Mouse (Mus musculus): ENCODE data around the gene Cd40.

The Cd40 gene

DNA sequence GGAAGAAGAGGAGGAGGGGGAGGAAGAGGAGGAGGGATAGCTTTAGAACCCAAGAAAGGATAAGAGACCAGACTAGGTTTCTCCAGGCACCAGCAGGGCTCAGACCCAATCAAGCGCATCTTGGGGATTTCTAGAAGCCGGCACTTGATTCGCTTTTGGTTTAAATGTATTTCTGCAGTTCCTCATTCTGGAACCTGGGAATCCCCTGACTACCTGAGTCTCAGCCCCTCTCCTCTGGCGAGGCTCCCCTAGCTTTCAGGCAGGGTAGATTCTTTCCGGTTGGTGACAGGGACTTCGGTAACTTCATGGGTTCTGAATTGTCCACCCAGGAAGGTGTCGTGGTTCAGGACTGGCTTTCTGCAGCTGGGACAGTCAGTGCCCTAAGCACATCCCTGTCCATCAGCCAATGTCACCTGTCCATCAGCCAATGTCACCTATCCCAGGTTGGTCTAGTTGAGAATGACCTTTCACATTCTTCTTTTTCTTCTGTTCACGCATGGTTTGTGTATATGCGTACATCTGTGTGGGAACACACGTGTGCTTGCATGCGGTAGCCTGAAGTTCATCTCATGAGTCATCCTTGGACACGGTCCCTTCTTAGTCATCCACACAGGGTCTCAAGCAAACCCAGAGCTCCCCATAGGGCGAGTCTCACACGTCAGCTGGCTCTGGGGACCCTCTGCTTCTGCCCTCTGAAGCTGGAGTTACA lies 1.1 kb downstream of the Cd40 start:
- no peak for DNase-seq (ENCODE audit: low spot score)

DNA sequence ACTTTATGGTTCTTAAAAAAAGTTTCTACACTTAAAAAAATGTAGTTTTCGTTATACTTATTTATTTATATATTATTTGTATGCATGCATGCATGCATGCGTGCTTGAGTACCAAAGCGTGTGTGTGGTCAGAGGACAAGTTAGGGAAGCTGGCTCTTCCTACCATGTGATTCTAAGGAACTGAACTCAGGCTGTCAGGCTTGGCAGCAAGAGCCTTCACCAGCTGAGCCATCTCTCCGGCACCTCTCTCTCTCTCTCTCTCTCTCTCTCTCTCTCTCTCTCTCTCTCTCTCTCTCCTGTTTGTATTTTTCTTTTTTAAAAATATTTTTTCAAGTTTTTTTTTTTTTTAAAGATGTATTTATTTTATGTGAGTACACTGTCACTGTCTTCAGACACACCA lies 4.5 kb downstream of the Cd40 start:
- DNase-seq (ENCODE audit: low spot score): no peak

DNA sequence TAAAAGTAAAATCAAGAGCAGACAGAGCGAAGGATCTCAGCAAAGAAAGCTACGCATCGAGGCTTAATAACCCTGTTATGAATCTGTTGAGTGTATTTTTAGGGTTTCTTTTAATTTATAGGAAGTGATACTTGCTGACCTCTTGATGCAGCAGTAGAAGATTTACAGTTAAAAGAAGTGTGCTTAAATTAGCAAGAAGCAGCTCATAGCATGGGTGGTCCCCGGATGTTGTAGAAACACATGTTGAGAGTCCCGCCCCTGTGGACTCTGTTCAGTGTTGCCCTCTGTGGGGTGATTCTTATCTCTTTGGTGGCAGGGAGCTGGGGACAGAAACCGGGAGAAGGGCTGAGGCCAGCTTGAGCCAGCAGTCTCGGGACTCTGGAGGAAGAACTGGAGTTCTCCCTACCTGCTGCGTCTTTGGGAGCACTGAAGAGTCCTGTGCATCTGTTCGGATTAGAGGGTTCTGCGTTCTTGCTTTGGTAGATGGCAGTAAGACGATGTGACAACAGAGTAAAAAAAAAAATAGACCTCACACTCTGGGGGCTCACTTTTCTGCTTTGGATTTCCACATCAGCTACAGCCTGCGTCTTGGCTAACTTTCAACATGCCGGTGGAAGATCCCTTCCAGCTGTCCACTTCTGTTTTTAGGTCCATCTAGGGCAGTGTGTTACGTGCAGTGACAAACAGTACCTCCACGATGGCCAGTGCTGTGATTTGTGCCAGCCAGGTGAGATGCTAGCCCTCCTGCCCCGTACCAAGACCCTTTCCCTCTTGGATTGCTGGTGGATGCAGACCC lies 6.4 kb downstream of the Cd40 start:
- no peak for DNase-seq (ENCODE audit: low spot score)

DNA sequence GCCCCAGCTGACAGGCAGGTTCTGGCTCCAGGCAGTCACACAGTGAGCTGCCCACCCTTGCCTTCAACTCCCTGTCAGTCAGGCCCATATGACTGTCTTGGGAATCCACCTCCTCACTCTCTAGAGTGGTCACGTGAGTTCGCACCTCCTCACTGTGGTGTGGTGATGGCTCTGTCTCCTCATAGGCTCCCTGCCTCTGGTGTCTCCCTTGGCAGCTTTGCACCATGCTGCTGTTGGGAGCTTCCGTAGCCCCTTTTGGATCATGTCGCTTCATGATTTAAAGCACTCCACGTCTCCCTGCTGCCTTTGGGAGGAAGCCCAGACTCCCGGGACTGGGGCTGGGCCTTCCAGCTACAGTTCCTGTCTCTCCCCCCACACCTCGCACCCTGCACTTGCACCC lies 9.1 kb downstream of the Cd40 start:
- no peak for DNase-seq (ENCODE audit: low spot score)

DNA sequence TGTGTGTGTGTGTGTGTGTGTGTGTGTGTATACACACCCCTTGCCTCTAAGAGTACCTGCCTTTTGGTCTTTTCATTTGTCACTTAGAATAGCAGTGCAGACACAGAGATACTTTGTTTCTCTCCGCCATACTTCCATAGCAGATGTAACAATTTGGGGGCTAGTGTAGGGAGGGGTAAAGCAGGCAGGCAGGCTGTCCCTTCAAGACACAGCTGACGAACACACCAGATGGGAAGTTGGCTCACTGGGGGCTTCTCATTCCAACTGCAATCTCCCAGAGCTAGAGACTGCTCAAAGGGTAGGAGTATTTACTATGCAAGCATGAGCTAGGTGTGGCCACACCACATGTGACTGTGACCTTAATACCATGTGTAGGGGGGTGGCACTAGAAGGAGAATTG lies 13.4 kb downstream of the Cd40 start:
- DNase-seq (ENCODE audit: low spot score): no peak

DNA sequence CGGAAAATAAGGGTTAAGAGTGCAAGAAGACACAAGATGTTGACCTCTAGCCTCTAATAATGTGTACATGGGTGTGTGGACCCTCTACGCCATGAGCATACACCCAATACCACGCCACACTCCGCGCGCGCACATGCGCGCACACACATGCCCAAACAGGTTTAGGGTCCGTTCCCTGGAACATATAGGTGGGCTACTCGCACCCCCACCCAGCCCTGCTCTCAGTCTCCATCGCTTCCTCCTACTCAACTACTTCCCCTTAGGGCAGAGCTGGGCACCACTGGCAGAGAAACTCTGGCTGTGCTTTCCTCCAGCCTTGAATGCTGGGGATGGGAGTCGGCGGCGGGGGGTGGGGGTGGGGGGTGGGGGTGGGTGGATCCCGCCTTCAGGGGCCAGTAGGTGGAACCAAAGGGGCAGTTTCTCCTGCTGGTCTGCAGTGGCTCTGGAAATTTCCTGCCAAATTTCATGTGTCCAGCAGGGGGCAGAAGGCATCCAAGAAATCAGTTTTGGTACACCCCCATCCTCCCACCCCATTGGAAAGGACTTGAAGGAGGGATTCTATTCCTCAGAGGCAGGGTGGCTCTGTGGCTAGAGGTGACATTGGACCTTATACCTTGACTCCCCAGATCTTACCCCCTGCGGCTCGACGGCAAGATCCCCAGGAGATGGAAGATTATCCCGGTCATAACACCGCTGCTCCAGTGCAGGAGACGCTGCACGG lies 14.8 kb downstream of the Cd40 start:
- DNase-seq (ENCODE audit: low spot score): no peak

DNA sequence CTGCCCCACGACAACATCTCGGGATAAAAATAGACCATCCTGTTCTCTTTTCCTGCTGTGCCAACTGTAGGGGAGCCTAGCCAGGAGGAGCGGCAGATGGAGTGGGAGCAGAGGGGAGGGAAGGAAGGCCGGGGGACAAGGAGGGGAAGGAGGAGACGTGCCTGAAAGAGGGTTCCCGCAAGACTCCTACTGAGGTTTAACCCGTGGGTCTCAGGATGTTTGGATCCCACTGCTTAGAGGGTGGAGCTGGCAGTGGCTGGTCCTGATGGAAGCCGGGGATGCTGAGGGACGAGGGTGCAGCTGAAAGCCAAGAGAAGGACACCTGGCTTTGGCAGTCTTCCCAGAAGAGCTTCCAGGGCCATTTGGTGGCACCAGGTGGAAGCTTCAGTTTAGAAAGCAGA lies 18.0 kb downstream of the Cd40 start:
- no peak for DNase-seq (ENCODE audit: low spot score)

DNA sequence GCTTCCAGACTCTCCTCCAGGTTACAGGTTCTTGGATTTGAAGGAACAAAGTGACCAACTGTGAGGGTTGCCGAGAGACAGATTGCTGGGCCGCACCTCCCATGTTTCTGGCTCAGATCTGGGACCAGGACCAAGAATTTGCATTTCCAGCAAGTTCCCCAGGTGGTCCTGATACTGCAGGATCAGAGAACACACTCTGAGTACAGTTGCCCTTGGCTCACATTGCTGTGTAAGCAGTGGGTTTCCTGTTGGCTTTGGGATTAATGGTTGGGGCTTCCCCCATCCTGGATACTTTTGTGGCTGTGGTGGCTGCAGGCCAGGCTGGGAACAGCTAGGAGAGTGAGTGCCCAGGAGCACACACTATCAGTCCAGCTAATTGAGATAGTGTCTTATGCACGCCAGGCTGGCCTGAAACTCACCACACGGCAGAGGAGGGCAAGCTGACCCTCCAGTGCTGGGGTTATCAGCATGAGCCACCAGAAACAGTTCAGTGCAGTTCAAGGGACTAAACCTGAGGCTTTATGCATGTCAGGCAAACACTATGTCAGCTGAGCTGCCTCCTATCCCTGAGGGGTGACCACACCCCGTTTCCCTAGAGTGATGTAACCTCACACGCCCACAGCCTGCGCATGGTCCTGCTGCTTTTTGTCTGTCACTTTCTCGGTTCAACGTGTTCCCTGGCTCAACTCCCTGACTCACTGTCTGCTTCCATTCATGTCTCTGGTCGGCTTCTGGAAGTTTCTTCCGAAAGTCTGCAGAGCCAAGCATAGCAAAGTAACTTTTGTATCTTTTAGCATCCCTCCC lies 18.9 kb downstream of the Cd40 start:
- DNase-seq (ENCODE audit: low spot score): no peak

DNA sequence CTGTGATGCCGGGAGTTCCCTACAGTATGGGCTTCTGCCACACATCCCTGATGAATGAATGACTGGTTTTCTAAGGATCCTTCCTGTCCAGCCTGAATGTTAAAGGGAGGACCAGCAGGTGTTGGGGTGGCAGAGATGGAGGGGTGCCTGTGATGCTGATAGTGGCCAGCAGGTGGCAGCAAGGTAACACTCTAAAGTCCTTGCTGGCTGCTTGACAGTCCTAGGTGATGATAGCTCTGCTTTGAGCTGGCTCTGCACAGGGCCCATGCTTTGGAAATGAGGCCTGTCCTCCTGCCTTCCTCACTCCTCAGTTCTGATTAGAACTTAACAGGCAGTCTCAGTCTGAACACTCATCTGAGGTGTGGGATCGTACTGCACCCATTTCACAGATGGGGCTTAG lies 19.5 kb downstream of the Cd40 start:
- DNase-seq (ENCODE audit: low spot score): peak; percentile 30

DNA sequence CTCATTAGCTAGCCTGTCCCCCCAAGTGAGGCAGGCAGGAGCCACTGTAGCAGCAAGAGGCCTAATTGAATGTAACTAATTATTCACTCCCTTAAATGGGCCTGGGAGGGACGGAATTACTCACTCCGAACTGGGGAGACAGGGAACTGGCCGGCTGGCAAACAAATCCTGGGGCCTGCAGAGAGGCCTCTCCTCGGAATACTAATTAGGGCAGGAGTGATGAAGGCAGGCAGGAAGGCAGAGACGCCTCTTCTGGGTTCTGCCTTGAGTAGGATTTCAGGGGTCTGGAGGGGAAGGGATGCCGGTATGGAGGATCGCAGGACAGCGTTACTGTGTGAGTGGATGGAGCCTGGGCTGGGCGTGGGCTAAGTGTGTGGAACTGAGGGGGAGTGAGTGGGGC lies 21.6 kb downstream of the Cd40 start:
- no peak for DNase-seq (ENCODE audit: low spot score)

DNA sequence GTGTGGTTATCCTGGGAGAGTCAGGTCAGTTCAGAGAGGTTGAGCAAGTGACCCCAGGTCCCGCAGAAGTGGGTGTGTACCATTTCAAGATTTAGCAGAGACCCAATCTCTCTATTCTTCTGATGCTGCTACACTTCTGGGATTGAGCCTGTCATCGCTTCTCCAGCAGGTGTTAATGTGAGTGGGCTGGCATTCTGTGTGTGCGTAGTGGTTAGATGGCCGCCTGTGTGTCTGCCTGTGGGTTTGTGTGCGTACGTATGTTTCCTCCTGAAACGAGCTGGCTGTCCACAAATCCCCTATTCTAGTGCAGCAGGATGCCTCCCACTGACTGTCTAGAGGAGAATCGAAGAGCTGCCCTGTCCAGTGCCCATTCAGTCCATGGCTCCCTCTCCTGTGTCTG lies 22.6 kb downstream of the Cd40 start:
- DNase-seq (ENCODE audit: low spot score): no peak

DNA sequence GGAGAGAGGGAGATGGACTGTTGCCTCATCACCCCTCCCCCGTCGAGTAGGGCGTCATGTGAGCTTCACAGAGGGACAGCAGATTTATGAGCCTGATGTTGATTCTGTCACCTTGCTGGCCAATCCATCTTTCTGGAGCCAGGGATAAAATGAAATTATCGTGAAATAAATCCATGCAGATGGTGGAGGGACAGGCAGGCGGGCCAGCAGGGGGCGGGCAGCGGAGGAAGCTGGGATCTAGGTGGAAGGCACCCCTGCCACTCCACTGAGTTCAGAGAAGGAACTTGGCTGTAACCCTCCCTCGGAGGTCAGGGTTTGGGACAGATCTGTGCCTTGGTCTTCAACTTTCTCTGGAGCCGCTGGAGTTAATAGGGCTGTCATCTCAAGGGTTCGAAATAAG lies 23.2 kb downstream of the Cd40 start:
- no peak for DNase-seq (ENCODE audit: low spot score)

DNA sequence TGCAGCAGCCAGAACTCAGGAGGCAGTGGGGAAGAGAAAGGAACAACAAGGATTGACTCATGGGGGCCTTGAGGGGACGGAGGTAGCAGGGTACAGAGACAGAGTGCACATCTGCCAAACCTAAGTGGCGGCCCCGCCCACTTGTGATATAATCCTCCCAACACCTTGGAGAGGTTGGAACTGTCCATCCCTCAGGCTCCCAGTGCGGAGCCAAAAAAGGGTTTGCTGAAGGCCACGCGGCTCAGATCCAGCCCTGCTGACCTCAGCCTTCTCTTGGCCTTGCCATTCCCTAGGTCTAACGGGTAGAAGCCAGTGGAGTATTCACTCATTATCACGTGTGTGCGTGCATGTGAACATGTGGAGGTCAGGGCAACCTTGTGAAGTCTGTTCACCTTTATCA lies 25.2 kb downstream of the Cd40 start:
- DNase-seq (ENCODE audit: low spot score): no peak

DNA sequence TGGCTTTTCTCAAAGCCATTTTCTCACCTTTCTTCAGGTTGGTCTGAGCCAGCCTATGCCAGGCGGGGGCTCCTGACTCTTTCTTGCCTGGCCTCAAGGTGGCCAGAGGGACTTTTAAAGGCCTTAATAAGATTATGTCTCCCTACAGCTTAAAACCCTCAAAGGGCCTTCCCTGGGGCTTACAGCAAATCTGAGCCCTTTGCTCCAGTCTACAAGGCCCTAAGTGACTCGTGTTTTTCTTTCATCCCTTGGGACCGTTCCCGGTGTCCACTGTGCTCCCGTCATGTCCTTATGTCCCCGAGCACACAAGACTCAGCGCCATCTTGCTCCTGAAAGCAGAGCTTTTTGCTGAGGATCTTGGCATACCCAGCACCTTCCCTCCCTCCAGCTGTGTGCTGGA lies 25.8 kb downstream of the Cd40 start:
- DNase-seq (ENCODE audit: low spot score): no peak

DNA sequence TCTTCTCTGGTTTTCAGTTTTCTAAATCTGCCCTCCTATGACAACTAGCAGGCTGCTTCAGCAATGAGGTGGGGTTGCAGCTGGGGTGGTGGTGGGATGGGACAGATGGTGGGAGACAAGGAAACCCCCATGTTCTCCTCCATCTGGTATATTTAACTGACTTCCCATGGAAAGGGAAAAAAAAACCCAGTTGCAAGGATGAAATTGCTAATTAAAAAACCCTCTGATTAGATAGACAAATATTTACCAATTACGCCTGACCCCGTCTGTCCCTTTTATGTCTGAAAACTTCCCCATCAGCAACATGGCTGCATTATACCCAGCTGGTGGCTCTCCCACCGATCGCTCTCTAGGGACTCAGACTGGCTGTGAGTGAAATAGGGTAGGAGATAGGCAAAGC lies 31.2 kb downstream of the Cd40 start:
- no peak for DNase-seq (ENCODE audit: low spot score)

DNA sequence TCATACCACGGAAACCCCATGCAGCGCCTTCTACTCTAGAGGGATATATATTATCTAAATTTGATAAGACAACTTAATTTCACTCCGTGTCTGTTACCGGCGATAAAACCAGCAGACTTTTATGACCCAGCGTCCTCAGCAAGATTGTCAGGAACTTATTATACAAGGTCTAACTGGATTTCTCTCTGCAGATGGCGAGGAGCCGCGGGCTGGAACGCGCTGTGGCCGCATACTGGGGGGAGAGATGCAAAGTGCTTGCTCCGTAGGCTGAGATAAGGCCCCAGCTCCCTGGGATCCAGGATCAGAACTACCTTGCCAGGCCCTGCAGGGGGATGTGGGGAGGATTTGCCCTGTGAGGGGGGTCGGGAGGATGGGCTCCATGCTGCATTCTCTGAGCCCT lies 34.0 kb downstream of the Cd40 start:
- DNase-seq (ENCODE audit: low spot score): no peak

DNA sequence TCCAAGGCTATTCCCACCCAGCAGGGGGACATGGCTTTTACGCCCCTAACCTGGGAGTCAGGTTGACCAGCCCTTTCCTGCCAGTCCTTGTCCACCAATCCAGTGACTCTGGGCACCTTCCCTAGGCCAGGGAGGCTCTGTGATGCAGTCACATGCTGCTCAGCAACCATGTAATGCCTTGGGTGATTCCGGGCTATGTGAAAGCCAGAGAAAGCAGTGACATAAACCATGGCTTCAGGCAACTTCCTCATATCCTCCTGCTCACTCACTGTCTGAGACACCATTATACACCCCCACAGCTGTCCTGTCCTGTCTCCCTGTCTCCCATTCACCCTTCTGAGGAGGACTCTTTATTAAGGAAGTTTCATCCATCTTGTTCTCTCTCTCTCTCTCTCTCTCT lies 35.2 kb downstream of the Cd40 start, which contains the start of gene 1700025C18Rik:
Gene 1700025C18Rik, minus strand, starts transcription at position 101 of the 400 bp plus-strand sequence.
- no peak for DNase-seq (ENCODE audit: low spot score)

DNA sequence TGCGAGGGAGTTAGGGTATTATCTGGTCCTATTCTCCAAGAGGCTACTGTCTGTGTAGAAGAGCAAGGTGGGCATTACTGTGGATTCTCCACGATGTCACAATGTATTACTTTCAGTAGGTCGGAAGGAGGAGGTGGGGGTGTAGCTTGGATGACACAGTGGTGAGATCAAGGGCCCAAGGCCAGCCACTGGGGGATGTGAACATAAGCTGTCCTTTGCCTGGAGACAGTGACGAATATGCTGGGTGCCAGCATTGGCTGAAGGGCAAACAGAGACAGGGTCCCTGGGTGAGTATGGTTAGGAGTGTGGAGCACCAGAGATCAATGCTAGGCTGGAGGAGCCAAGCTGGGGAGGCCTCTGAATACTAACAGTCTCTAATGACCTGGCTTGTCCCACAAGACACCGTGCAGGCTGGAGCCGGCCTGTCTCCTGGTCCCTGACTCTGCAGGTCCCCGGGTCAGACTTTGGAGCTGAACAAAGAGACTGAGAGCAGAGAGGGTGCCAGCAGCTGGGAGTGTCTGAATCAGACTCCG lies 36.1 kb downstream of the Cd40 start:
- DNase-seq (ENCODE audit: low spot score): no peak

DNA sequence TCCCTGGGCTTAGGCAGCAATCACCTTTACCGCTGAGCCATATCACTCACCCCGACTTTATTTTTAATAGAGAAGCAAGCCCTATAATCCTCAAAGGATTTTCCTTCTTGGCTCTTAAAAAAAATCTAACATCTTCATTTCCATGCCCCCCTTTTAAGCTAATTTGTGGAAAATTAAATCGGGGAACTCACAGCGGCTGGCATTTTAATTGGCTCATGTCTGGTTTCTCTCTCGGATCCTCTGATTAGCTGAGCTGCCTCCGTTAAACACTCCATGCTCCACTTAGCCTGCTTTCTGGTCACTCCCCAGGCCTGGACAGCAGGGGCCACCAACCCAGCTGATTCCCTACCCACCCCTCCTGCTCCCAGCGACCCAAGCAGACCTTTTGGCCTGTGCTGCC lies 37.0 kb downstream of the Cd40 start:
- DNase-seq (ENCODE audit: low spot score): no peak

DNA sequence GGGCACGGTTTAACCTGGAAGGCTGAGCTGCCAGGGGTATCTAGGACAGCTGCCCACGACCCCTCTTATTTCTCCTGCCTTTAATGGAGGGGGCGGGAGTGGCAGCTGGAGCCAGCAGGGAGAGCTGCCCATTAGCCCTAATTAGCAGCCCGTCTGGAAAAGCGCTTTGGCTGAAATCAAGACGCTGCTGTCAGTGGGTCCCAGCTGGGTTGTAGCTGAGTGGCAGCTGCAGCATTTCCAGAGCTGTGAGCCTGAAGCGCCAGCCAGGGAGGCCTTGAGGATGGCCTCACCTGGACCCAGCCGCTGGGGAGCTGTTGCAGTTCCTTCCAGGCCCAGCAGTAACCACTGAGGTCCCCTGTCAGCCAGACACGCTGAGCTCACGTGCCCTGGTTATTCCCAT lies 40.9 kb downstream of the Cd40 start:
- no peak for DNase-seq (ENCODE audit: low spot score)

DNA sequence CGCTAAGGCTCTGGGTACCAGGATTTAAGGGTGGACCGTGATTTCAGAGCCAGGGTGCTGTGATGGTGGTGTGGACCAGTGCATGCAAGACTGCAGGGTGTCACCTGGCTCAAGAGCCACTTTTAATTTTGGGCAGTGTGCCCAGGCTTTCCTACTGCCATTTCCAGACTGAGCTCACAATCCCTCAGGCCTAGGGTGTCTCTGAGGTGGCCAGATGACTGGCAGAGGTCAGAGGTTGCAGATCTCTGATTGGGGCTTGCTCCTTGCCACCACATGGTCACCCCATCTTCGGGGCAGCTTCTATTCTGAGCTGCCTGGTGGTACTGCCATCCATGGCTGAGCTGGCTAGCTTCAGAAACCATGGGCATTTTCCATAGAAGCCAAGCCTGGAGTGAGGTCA lies 43.4 kb downstream of the Cd40 start:
- DNase-seq (ENCODE audit: low spot score): no peak

DNA sequence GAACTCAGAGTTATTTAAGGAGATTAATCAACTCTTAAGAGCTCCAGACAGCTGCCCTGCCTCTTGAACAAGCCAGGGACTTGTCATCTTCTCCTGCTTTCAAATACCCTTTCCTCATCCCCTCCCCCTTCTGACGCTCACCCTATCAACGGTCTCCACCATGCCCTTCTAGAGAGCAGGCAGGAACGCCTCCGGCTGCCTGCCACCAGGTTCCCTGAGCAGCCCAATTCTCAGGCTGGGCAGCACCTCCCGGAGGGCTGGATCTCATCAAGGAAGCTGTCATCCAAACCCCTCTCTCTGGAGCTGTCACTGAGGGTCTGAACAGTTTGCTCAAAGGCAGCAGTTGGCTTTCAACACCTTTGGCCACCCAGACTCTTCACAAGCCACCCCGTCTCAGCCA lies 45.3 kb downstream of the Cd40 start:
- DNase-seq (ENCODE audit: low spot score): no peak
